Mouse (Mus musculus): ENCODE measurements around the gene Slc12a9.

- TF ChIP-seq POLR2A (IDR thresholded peaks at IDR 0.05; ENCODE audit: extremely low read depth, insufficient read depth, low read length) (no peak), CTCF (IDR thresholded peaks at IDR 0.05; ENCODE audit: low read depth, low read length) (no peak)
Observed at GRCm38 (mm10) chr5:137295712-137296111, 37.7 kb downstream of the Slc12a9 start.

Data from liver, adult 2 months (tissue).